Mouse (Mus musculus): Measurements from ENCODE around the gene Mknk1. TPM values are rescaled to one million over a fixed set of nuclear protein-coding genes. Genes with fewer than 3 reads are reported as not detected.

The Mknk1 gene
- total and polyA plus RNA-seq, 3 experiments, result 25.8 to 38.5 TPM; not detected in 1

- no peak for TF ChIP-seq POLR2AphosphoS2 (IDR thresholded peaks at IDR 0.05; ENCODE audit: low read length)
- TF ChIP-seq E2F4 (IDR thresholded peaks at IDR 0.05; ENCODE audit: borderline replicate concordance, low read depth, low read length), result no peak
- TF ChIP-seq SIN3A (IDR thresholded peaks at IDR 0.05; ENCODE audit: low read length), result no peak
- TF ChIP-seq POLR2AphosphoS5 (IDR thresholded peaks at IDR 0.05; ENCODE audit: borderline replicate concordance, low read depth, low read length), result no peak
- no peak for TF ChIP-seq NELFE (IDR thresholded peaks at IDR 0.05; ENCODE audit: low read depth, low read length)
- TF ChIP-seq RCOR1 (IDR thresholded peaks at IDR 0.05; ENCODE audit: low read depth, low read length), result no peak
- TF ChIP-seq POLR2A (IDR thresholded peaks at IDR 0.05; ENCODE audit: control insufficient read depth in 1 of 2, insufficient read depth in 1 of 2, low read depth in 1 of 2, low read length in 2 of 2, poor library complexity in 1 of 2), result no peak
- no peak for TF ChIP-seq USF1 (IDR thresholded peaks at IDR 0.05; ENCODE audit: low read depth, low read length)
- TF ChIP-seq GABPA (IDR thresholded peaks at IDR 0.05; ENCODE audit: low read depth, low read length), result no peak
- TF ChIP-seq ZKSCAN1 (IDR thresholded peaks at IDR 0.05; ENCODE audit: low read depth, low read length), result no peak
- TF ChIP-seq JUND (IDR thresholded peaks at IDR 0.05; ENCODE audit: low read depth, low read length), result no peak
- no peak for TF ChIP-seq MAX (IDR thresholded peaks at IDR 0.05; ENCODE audit: low read length)
- no peak for TF ChIP-seq HCFC1 (IDR thresholded peaks at IDR 0.05; ENCODE audit: low read depth, low read length)
- no peak for TF ChIP-seq TCF12 (IDR thresholded peaks at IDR 0.05; ENCODE audit: low read depth, low read length)
- TF ChIP-seq MXI1 (IDR thresholded peaks at IDR 0.05; ENCODE audit: low read depth, low read length), result no peak
- TF ChIP-seq MEF2A (IDR thresholded peaks at IDR 0.05; ENCODE audit: extremely low read depth, insufficient replicate concordance, low read depth, low read length, poor library complexity, severe bottlenecking), result no peak
- TF ChIP-seq RAD21 (IDR thresholded peaks at IDR 0.05; ENCODE audit: low read depth, low read length), result no peak
- no peak overlapping the region for H3K27ac ChIP-seq (ENCODE audit: control insufficient read depth, low read depth, low read length)
- H3K9ac ChIP-seq (ENCODE audit: control insufficient read depth, low read depth, low read length, poor library complexity, severe bottlenecking), result no peak overlapping the region
- H3K9me3 ChIP-seq (replicated peaks; ENCODE audit: insufficient read depth, low read length), result no peaks in the 10 kb centered on the region
- H3K4me1 ChIP-seq (ENCODE audit: control insufficient read depth in 1 of 2, insufficient read depth in 2 of 2, low read length in 2 of 2), result no peaks in the 10 kb centered on the region
- peaks cover 0 to 14% of the 10 kb centered on the region in 2 experiments; a peak in 2 of 4 replicates for H3K36me3 ChIP-seq (ENCODE audit: control insufficient read depth in 1 of 2, insufficient read depth in 2 of 2, low read length in 2 of 2)
- no peaks in the 10 kb centered on the region for H3K79me2 ChIP-seq (ENCODE audit: control insufficient read depth, insufficient read depth, low read length, poor library complexity)
- no peak for DNase-seq (ENCODE audit: low read depth, low spot score)
- no peaks in the 10 kb centered on the region for H3K27me3 ChIP-seq (ENCODE audit: control insufficient read depth in 1 of 2, insufficient read depth in 2 of 2, low read length in 2 of 2)
- H3K4me3 ChIP-seq (ENCODE audit: control insufficient read depth in 1 of 2, insufficient read depth in 1 of 2, low read depth in 2 of 2, low read length in 2 of 2), result no peak overlapping the region
Measured at GRCm38 (mm10) chr4:115873231-115873630, 34.2 kb downstream of the Mknk1 start.

- Histone ChIP-seq H3K27me3 (ENCODE audit: control insufficient read depth in 1 of 2, insufficient read depth in 2 of 2, low read length in 2 of 2) (no peaks in the 10 kb centered on the region), H3K27ac (ENCODE audit: control insufficient read depth, low read depth, low read length) (no peak overlapping the region), H3K36me3 (ENCODE audit: control insufficient read depth in 1 of 2, insufficient read depth in 2 of 2, low read length in 2 of 2) (peaks cover 0 to 4% of the 10 kb centered on the region in 2 experiments; a peak in 1 of 4 replicates), H3K9me3 (replicated peaks; ENCODE audit: insufficient read depth, low read length) (no peaks in the 10 kb centered on the region), H3K79me2 (ENCODE audit: control insufficient read depth, insufficient read depth, low read length, poor library complexity) (no peaks in the 10 kb centered on the region), H3K9ac (ENCODE audit: control insufficient read depth, low read depth, low read length, poor library complexity, severe bottlenecking) (no peak overlapping the region), H3K4me3 (ENCODE audit: control insufficient read depth in 1 of 2, insufficient read depth in 1 of 2, low read depth in 2 of 2, low read length in 2 of 2) (no peak overlapping the region), H3K4me1 (ENCODE audit: control insufficient read depth in 1 of 2, insufficient read depth in 2 of 2, low read length in 2 of 2) (no peaks in the 10 kb centered on the region)
- no peak for DNase-seq (ENCODE audit: low read depth, low spot score)
- no peak for TF ChIP-seq ZC3H11A (IDR thresholded peaks at IDR 0.05; ENCODE audit: low read depth, low read length)
- no peak for TF ChIP-seq GABPA (IDR thresholded peaks at IDR 0.05; ENCODE audit: low read depth, low read length)
- TF ChIP-seq MAFK (IDR thresholded peaks at IDR 0.05; ENCODE audit: borderline replicate concordance, low read depth, low read length), result no peak
- TF ChIP-seq MXI1 (IDR thresholded peaks at IDR 0.05; ENCODE audit: low read depth, low read length), result no peak
- no peak for TF ChIP-seq POLR2AphosphoS2 (IDR thresholded peaks at IDR 0.05; ENCODE audit: low read length)
- no peak for TF ChIP-seq MEF2A (IDR thresholded peaks at IDR 0.05; ENCODE audit: extremely low read depth, insufficient replicate concordance, low read depth, low read length, poor library complexity, severe bottlenecking)
- TF ChIP-seq BHLHE40 (IDR thresholded peaks at IDR 0.05; ENCODE audit: borderline replicate concordance, low read depth, low read length), result no peak
- no peak for TF ChIP-seq SMC3 (IDR thresholded peaks at IDR 0.05; ENCODE audit: low read depth, low read length)
- TF ChIP-seq CTCF (IDR thresholded peaks at IDR 0.05 in 2 of 3, conservative IDR thresholded peaks at IDR 0.05 in 1 of 3; ENCODE audit: control insufficient read depth in 1 of 3, insufficient read depth in 1 of 3, low read depth in 2 of 3, low read length in 3 of 3, poor library complexity in 1 of 3, severe bottlenecking in 1 of 3), result no peak
- TF ChIP-seq NELFE (IDR thresholded peaks at IDR 0.05; ENCODE audit: low read depth, low read length), result no peak
- TF ChIP-seq MAZ (IDR thresholded peaks at IDR 0.05; ENCODE audit: low read depth, low read length), result no peak
- TF ChIP-seq KAT2A (conservative IDR thresholded peaks at IDR 0.05; ENCODE audit: low read depth, low read length), result no peak
- no peak for TF ChIP-seq GATA1 (IDR thresholded peaks at IDR 0.05; ENCODE audit: low read depth, low read length)
- no peak for TF ChIP-seq CHD1 (IDR thresholded peaks at IDR 0.05; ENCODE audit: low read depth, low read length)
- TF ChIP-seq POLR2A (IDR thresholded peaks at IDR 0.05; ENCODE audit: control insufficient read depth in 1 of 2, insufficient read depth in 1 of 2, low read depth in 1 of 2, low read length in 2 of 2, poor library complexity in 1 of 2), result no peak
- no peak for TF ChIP-seq TBP (IDR thresholded peaks at IDR 0.05; ENCODE audit: low read depth, low read length)
- no peak for TF ChIP-seq USF2 (IDR thresholded peaks at IDR 0.05; ENCODE audit: borderline replicate concordance in 1 of 2, insufficient read depth in 1 of 2, low read depth in 1 of 2, low read length in 2 of 2)
- TF ChIP-seq ELF1 (IDR thresholded peaks at IDR 0.05; ENCODE audit: low read depth, low read length), result no peak
Measured at GRCm38 (mm10) chr4:115878216-115878678, 39.2 kb downstream of the Mknk1 start.

Measured in MEL (cell line).